Mouse (Mus musculus): ENCODE data around the gene Ssr1. TPM values are rescaled to one million over a fixed set of nuclear protein-coding genes. Genes with fewer than 3 reads are reported as not detected.

Ssr1 gene
- polyA plus RNA-seq, 1 experiment from 2014 or later: 133 TPM

- 78% methylated on average over 5 of the region's 5 CpGs for WGBS
- Histone ChIP-seq H3K36me3 (no peaks in the 10 kb centered on the region), H3K4me3 (no peak overlapping the region), H3K9ac (no peak overlapping the region), H3K27ac (no peak overlapping the region), H3K4me1 (no peaks in the 10 kb centered on the region; the same call in 1 of the 2 replicates), H3K4me2 (no peak overlapping the region), H3K9me3 (no peaks in the 10 kb centered on the region), H3K27me3 (no peaks in the 10 kb centered on the region)
- ATAC-seq (ENCODE audit: insufficient number of reproducible peaks, insufficient read depth, low FRiP score, low TSS enrichment, low read depth): no peak
Observed at GRCm38 (mm10) chr13:38009721-38010408, 15.8 kb upstream of the Ssr1 start.

GRCm38 (mm10) chr13:38007972-38008371 lies 14.0 kb upstream of the Ssr1 start:
- Histone ChIP-seq H3K4me2 (no peak overlapping the region), H3K4me1 (no peaks in the 10 kb centered on the region; the same call in 1 of the 2 replicates), H3K9ac (no peak overlapping the region), H3K27ac (no peak overlapping the region), H3K27me3 (no peaks in the 10 kb centered on the region), H3K9me3 (no peaks in the 10 kb centered on the region), H3K4me3 (no peak overlapping the region), H3K36me3 (no peaks in the 10 kb centered on the region)
- WGBS: 95% methylated on average over 2 of the region's 2 CpGs
- no peak for ATAC-seq (ENCODE audit: insufficient number of reproducible peaks, insufficient read depth, low FRiP score, low TSS enrichment, low read depth)

GRCm38 (mm10) chr13:38002461-38002860 lies 8.4 kb upstream of the Ssr1 start:
- H3K4me2 ChIP-seq: no peak overlapping the region
- H3K9me3 ChIP-seq: no peaks in the 10 kb centered on the region
- 44% methylated on average over 1 of the region's 1 CpGs for WGBS
- ATAC-seq (ENCODE audit: insufficient number of reproducible peaks, insufficient read depth, low FRiP score, low TSS enrichment, low read depth): no peak
- H3K27me3 ChIP-seq: peaks cover 3% of the 10 kb centered on the region
- no peaks in the 10 kb centered on the region for H3K4me1 ChIP-seq
- H3K36me3 ChIP-seq: no peaks in the 10 kb centered on the region
- no peak overlapping the region for H3K4me3 ChIP-seq
- H3K27ac ChIP-seq: no peak overlapping the region
- no peak overlapping the region for H3K9ac ChIP-seq

- H3K4me2 ChIP-seq: no peak overlapping the region
- no peaks in the 10 kb centered on the region for H3K9me3 ChIP-seq
- no peak for ATAC-seq (ENCODE audit: insufficient number of reproducible peaks, insufficient read depth, low FRiP score, low TSS enrichment, low read depth)
- H3K4me3 ChIP-seq: no peak overlapping the region
- peaks cover 3% of the 10 kb centered on the region for H3K27me3 ChIP-seq
- no peaks in the 10 kb centered on the region for H3K36me3 ChIP-seq
- no peaks in the 10 kb centered on the region for H3K4me1 ChIP-seq
- 78% methylated on average over 3 of the region's 3 CpGs for WGBS
- no peak overlapping the region for H3K9ac ChIP-seq
- H3K27ac ChIP-seq: no peak overlapping the region
Observed at GRCm38 (mm10) chr13:37999713-38000112, 5.7 kb upstream of the Ssr1 start.

GRCm38 (mm10) chr13:37994405-37994749 lies 360 bp upstream of the Ssr1 start:
- 0 out of 2 replicates have a peak, but pooled peaks cover 2% of the 10 kb centered on the region for H3K4me1 ChIP-seq
- H3K9me3 ChIP-seq: no peaks in the 10 kb centered on the region
- peak overlapping the region; percentile 92 for H3K4me3 ChIP-seq
- H3K27me3 ChIP-seq: no peaks in the 10 kb centered on the region
- peak overlapping the region; percentile 73 for H3K27ac ChIP-seq
- peak overlapping the region; percentile 86 for H3K4me2 ChIP-seq
- 19% methylated on average over 7 of the region's 7 CpGs for WGBS
- H3K9ac ChIP-seq: peak overlapping the region; percentile 96
- H3K36me3 ChIP-seq: peaks cover 21% of the 10 kb centered on the region
- ATAC-seq (ENCODE audit: insufficient number of reproducible peaks, insufficient read depth, low FRiP score, low TSS enrichment, low read depth): peak; percentile 33; the same call in 1 of the 2 replicates

GRCm38 (mm10) chr13:37993376-37993703 lies 677 bp downstream of the Ssr1 start:
- peak overlapping the region; percentile 94 for H3K27ac ChIP-seq
- peaks cover 31% of the 10 kb centered on the region for H3K36me3 ChIP-seq
- H3K4me1 ChIP-seq: 0 out of 2 replicates have a peak, but pooled peaks cover 2% of the 10 kb centered on the region
- H3K9ac ChIP-seq: peak overlapping the region; percentile 96
- peak overlapping the region; percentile 92 for H3K4me3 ChIP-seq
- no peaks in the 10 kb centered on the region for H3K9me3 ChIP-seq
- H3K4me2 ChIP-seq: peak overlapping the region; percentile 86
- WGBS: under 1% methylated on average over 17 of the region's 17 CpGs
- H3K27me3 ChIP-seq: no peaks in the 10 kb centered on the region
- no peak for ATAC-seq (ENCODE audit: insufficient number of reproducible peaks, insufficient read depth, low FRiP score, low TSS enrichment, low read depth)

GRCm38 (mm10) chr13:37992638-37993371 lies 1.2 kb downstream of the Ssr1 start:
- 8% methylated on average over 10 of the region's 10 CpGs for WGBS

GRCm38 (mm10) chr13:37989701-37990100 lies 4.3 kb downstream of the Ssr1 start:
- no peak overlapping the region for H3K9ac ChIP-seq
- no peak for ATAC-seq (ENCODE audit: insufficient number of reproducible peaks, insufficient read depth, low FRiP score, low TSS enrichment, low read depth)
- H3K4me2 ChIP-seq: no peak overlapping the region
- no peaks in the 10 kb centered on the region for H3K9me3 ChIP-seq
- H3K4me1 ChIP-seq: 0 out of 2 replicates have a peak, but pooled peaks cover 2% of the 10 kb centered on the region
- 93% methylated on average over 8 of the region's 8 CpGs for WGBS
- H3K27me3 ChIP-seq: no peaks in the 10 kb centered on the region
- peaks cover 63% of the 10 kb centered on the region for H3K36me3 ChIP-seq
- no peak overlapping the region for H3K27ac ChIP-seq
- no peak overlapping the region for H3K4me3 ChIP-seq

More at GRCm38 (mm10) chr13:37992638-37993371, 1.2 kb downstream of the Ssr1 start:
- no peaks in the 10 kb centered on the region for H3K9me3 ChIP-seq
- H3K4me2 ChIP-seq: peak overlapping the region; percentile 86
- H3K27me3 ChIP-seq: no peaks in the 10 kb centered on the region
- 0 out of 2 replicates have a peak, but pooled peaks cover 2% of the 10 kb centered on the region for H3K4me1 ChIP-seq
- peak overlapping the region; percentile 96 for H3K9ac ChIP-seq
- H3K27ac ChIP-seq: peak overlapping the region; percentile 94; the same call in 1 of the 2 replicates
- peak overlapping the region; percentile 92 for H3K4me3 ChIP-seq
- no peak for ATAC-seq (ENCODE audit: insufficient number of reproducible peaks, insufficient read depth, low FRiP score, low TSS enrichment, low read depth)
- peaks cover 36% of the 10 kb centered on the region for H3K36me3 ChIP-seq

GRCm38 (mm10) chr13:37986166-37986565 lies 7.9 kb downstream of the Ssr1 start:
- WGBS: 69% methylated on average over 10 of the region's 10 CpGs
- H3K36me3 ChIP-seq: peaks cover 92% of the 10 kb centered on the region

GRCm38 (mm10) chr13:37981063-37981462 lies 13.0 kb downstream of the Ssr1 start:
- no peaks in the 10 kb centered on the region for H3K27me3 ChIP-seq
- 90% methylated on average over 5 of the region's 5 CpGs for WGBS
- H3K9ac ChIP-seq: no peak overlapping the region
- H3K9me3 ChIP-seq: no peaks in the 10 kb centered on the region
- no peak overlapping the region for H3K27ac ChIP-seq
- no peak overlapping the region for H3K4me3 ChIP-seq
- H3K36me3 ChIP-seq: peaks cover 86% of the 10 kb centered on the region
- H3K4me1 ChIP-seq: no peaks in the 10 kb centered on the region
- no peak for ATAC-seq (ENCODE audit: insufficient number of reproducible peaks, insufficient read depth, low FRiP score, low TSS enrichment, low read depth)
- no peak overlapping the region for H3K4me2 ChIP-seq

More at GRCm38 (mm10) chr13:37986166-37986565, 7.9 kb downstream of the Ssr1 start:
- no peak overlapping the region for H3K4me2 ChIP-seq
- H3K9me3 ChIP-seq: no peaks in the 10 kb centered on the region
- H3K4me3 ChIP-seq: no peak overlapping the region
- no peaks in the 10 kb centered on the region for H3K4me1 ChIP-seq
- ATAC-seq (ENCODE audit: insufficient number of reproducible peaks, insufficient read depth, low FRiP score, low TSS enrichment, low read depth): no peak
- H3K27me3 ChIP-seq: no peaks in the 10 kb centered on the region
- H3K27ac ChIP-seq: no peak overlapping the region
- H3K9ac ChIP-seq: no peak overlapping the region

- Histone ChIP-seq H3K9me3 (no peaks in the 10 kb centered on the region), H3K4me1 (no peaks in the 10 kb centered on the region), H3K27me3 (no peaks in the 10 kb centered on the region), H3K4me2 (no peak overlapping the region), H3K27ac (no peak overlapping the region), H3K36me3 (peaks cover 87% of the 10 kb centered on the region), H3K9ac (no peak overlapping the region), H3K4me3 (no peak overlapping the region)
- no peak for ATAC-seq (ENCODE audit: insufficient number of reproducible peaks, insufficient read depth, low FRiP score, low TSS enrichment, low read depth)
- 93% methylated on average over 10 of the region's 10 CpGs for WGBS
Observed at GRCm38 (mm10) chr13:37980346-37980745, 13.7 kb downstream of the Ssr1 start.

GRCm38 (mm10) chr13:37979506-37979905 lies 14.5 kb downstream of the Ssr1 start:
- no peak overlapping the region for H3K4me2 ChIP-seq
- H3K4me1 ChIP-seq: no peaks in the 10 kb centered on the region
- ATAC-seq (ENCODE audit: insufficient number of reproducible peaks, insufficient read depth, low FRiP score, low TSS enrichment, low read depth): no peak
- 92% methylated on average over 12 of the region's 12 CpGs for WGBS
- no peak overlapping the region for H3K27ac ChIP-seq
- H3K36me3 ChIP-seq: peaks cover 83% of the 10 kb centered on the region
- no peak overlapping the region for H3K4me3 ChIP-seq
- no peaks in the 10 kb centered on the region for H3K9me3 ChIP-seq
- H3K9ac ChIP-seq: no peak overlapping the region
- H3K27me3 ChIP-seq: no peaks in the 10 kb centered on the region
